Mouse (Mus musculus) olfactory bulb, adult 2 months (tissue): ENCODE results near the gene Pola2.

Experiments used
- CTCF ChIP-seq: fragments of 200-500 bp; IDR thresholded peaks from 2 replicates; pipeline ENCODE4 v1.5.1; 2012; ENCODE audit warnings: low read depth, mild to moderate bottlenecking, low read length, moderate library complexity; ENCODE audit not compliant: insufficient read depth
- POLR2A ChIP-seq: fragments of 200-500 bp; IDR thresholded peaks from 2 replicates; pipeline ENCODE4 v1.6.1; 2012; ENCODE audit warnings: mild to moderate bottlenecking, low read depth, low read length, moderate library complexity; ENCODE audit not compliant: insufficient read depth

GRCm38 (mm10) chr19:5911430-5912102 lies 52.4 kb downstream of the Pola2 start:
- TF ChIP-seq CTCF, result no peak
- TF ChIP-seq POLR2A, result no peak
